Mouse (Mus musculus): ENCODE measurements around the gene Zfp523. TPM values are rescaled to one million over a fixed set of nuclear protein-coding genes. Genes with fewer than 3 reads are reported as not detected.
A peak's percentile ranks its signal among the peaks of the same experiment; 100 is the strongest.
"Not testable (repeated sequence)": the region's sequence is repeated elsewhere in the genome, so short reads cannot be mapped to it uniquely, and the experiment has no call there.

The Zfp523 gene
- total RNA-seq, 2 experiments from 2014 or later: 95.1 to 102 TPM

DNA sequence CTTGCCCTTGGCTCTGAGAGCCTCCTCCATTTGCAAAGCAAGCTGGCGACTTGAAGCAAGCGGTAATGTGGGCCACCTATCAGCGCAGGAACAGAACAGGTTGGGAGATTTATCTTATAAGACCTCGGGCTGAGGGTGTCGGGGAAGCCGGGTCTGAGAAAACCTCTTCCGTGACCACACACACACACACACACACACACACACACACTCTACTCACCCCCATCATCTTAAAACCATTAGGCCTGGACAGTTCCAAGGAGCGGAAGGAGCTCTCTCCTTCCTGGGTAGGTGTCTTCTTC, 31.3 kb downstream of the Zfp523 start:
- no peak for DNase-seq (ENCODE audit: low spot score in 2 of 2)

GRCm38 (mm10) chr17:28209457-28210110, 32.7 kb downstream of the Zfp523 start:
- DNase-seq (ENCODE audit: low spot score in 2 of 2): no peak

- no peak for DNase-seq (ENCODE audit: low spot score in 2 of 2)
Measured at GRCm38 (mm10) chr17:28211921-28212341, 35.0 kb downstream of the Zfp523 start.

- no peak for DNase-seq (ENCODE audit: low spot score in 2 of 2)
Measured at GRCm38 (mm10) chr17:28212391-28212790, 35.5 kb downstream of the Zfp523 start.

- DNase-seq (ENCODE audit: low spot score in 2 of 2): no peak
Measured at GRCm38 (mm10) chr17:28213236-28213635, 36.3 kb downstream of the Zfp523 start.

DNA sequence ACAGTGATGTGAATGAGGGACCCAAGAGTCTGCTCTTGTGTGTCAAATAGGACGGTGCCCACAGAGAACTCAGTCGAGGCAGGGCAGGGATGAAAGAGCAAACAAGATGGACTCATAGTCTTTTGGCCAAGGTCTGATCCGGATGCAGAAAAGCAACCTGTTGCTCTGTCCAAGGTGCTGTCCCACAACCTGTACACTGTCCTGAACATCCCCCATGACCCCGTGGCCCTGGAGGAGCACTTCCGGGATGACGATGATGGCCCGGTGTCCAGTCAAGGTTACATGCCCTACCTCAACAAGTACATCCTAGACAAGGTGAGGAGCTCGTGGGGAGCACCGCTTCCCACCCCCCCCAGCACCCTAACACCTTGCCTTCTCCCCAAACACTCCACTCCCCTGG, 39.9 kb downstream of the Zfp523 start:
- DNase-seq (ENCODE audit: low spot score in 2 of 2): no peak

- DNase-seq (ENCODE audit: low spot score in 2 of 2): no peak
Measured at GRCm38 (mm10) chr17:28217721-28218649, 41.1 kb downstream of the Zfp523 start.

GRCm38 (mm10) chr17:28222463-28222862, 45.5 kb downstream of the Zfp523 start:
- not testable (repeated sequence) for DNase-seq (ENCODE audit: low spot score in 2 of 2)

DNA sequence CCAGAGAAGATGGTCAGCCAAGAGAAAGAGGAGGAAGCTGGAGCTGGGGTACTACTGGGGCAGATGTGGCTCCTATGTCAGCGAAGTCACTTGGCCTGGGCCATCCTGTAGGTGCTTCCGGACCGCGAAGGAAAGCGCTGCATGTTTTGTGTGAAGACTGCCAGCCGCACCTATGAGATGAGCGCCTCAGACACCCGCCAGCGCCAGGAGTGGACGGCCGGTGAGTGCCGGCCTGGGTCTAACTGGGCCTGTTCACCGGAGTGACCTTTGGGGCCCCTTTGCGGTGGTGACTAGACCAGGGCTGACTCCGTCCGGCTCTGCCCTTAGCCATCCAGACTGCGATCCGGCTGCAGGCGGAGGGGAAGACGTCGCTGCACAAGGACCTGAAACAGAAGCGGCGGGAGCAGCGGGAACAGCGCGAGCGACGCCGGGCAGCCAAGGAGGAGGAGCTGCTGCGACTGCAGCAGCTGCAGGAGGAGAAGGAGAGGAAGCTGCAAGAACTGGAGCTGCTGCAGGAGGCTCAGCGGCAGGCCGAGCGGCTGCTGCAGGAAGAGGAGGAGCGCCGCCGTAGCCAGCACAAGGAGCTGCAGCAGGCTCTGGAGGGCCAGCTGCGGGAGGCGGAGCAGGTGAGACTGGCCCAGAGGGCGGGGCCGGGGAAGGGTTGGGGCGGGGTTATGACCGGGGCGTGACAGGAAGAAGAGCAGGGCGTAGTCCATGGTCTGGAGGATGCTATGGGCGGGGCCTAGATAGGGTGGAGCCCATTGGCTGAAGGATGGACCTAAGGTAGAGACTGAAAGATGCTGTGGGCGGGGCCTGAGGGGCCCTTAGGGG, 46.8 kb downstream of the Zfp523 start:
- peak; percentile 70 to 80 for DNase-seq (ENCODE audit: low spot score in 2 of 2)

DNA sequence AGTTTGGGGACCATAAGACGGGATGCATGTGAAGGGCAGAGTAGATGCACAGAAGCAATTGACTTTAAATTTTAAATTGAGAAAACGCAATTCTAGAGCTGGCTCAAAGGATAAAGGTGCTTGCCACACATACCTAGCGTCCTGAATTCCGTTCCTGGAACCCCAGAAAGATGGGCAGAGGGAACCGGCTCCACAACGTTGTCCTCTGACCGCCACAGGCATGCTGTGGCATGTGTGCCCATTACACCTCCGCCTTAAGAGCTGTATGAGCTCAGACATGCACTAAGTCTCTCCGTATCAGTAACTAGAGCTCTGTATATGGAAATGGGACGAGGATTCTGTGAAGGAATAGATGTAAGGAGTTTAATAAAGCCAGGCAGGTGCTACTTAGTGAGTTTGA, 47.7 kb downstream of the Zfp523 start:
- no peak for DNase-seq (ENCODE audit: low spot score in 2 of 2)

- DNase-seq (ENCODE audit: low spot score in 2 of 2): peak; percentile 87 to 93
Measured at GRCm38 (mm10) chr17:28226014-28226413, 49.1 kb downstream of the Zfp523 start.

DNA sequence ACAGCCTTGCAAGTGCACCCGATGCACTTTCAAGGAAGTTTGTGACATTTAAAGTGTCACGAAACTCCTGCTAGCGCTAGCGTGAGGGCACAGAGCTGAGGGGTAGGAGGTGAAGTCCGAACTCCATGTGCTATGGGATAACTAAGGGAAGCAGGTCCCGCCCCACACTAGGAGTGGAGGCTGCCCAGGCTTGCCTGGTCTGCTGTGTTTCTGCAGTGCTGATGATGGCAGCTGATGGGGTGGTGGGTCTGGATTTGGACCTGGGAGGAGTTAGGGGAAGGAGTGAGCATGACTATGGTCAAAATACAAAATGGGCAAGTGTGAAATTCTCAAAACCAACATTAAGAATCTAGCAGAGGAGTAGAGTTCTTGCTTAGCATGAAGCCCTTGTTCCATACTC, 53.6 kb downstream of the Zfp523 start:
- DNase-seq (ENCODE audit: low spot score in 2 of 2): no peak

DNA sequence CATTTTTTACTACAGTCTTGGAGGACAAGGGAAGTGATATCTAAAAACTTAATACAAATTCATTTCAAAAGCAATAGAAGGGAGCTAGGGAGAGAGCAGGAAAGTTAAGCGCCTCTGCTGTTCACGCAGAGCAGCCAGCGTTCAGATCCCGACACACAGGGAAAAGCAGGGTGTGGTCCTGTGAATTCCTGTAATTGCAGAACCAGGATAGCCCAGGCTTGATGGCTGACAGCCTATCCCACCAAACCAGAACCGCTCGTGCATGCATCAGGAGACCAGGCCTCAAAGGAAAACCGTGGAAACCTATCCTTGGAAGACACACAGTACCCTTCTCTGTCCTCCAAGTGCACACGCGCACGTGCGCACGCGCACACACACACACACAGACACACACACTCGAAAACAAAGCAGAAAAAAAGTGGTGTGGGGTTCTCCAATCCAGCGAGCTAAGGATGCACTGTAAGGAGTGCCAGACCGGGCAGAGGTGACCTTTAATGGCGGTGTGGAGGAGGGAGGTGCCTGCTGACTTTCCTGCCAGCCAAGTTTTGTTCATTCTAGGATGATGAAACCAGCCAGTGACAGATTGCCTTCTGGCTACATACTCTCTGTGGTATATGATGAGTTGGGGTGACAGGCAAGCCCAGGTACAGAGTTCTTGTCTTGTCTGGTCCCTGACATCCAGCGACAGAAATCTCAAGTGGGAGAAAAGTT, 54.3 kb downstream of the Zfp523 start:
- DNase-seq (ENCODE audit: low spot score in 2 of 2): no peak

DNA sequence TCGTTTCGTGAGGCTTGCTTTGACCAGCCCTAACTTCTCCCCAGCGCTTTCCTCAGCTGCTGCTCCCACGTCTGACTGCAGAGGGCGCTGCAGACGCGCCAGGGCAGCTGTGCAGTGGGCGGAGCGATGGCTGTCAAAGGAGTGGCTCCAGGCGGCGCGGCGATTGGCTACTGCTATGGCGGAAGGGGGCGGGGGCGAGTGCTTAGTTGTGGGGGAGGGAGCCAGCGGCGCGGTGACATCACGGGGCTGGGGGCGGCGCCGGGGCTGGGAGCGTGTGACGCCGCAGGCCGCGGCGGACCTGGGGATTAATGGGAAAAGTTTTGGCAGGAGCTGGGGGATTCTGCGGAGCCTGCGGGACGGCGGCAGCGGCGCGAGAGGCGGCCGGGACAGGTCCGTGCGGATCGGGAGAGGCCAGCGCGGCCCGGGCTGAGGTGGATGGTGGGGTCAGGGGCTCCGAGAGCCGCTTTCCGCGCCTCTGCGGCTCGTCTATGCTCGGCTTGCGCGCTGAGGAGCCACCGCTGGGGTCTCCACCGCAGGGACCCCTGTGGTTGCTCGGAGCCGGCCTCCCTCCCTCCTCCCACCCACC, 55.6 kb downstream of the Zfp523 start, which contains the start of gene Ppard:
Gene Ppard, plus strand, starts transcription at position 226 of the 586 bp plus-strand sequence.
- peak; percentile 94 to 97 for DNase-seq (ENCODE audit: low spot score in 2 of 2)

DNA sequence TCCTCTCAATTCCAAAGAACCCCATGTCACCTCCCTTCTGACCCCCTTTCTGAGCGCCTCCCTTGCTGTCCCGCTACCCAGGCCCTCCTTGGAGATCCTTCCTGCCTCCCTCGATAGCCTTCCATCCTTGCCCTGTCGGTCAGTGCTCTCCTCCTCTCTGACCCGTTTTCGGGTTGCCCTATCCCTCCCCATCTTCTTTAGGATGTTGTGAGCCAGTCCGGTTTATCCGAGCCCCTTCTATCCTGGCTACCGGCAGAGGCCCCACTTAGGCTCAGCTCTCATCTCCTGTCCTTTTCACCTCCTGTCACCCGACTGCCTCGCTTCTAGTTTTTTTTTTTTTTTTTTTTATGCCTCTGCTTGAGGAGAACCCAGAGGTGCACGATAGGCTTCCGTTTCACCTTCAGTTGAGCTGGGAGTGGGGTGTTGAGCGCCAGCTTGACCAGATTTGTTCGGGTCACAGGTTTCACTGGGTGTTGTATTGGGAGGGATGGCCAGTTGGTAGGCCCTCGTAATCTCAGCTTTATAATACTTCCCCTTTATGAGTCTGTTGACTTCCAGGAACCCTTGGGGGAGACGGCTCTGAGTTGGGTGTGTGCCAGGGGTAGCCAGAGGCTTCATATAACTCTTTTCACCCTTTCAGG, 56.3 kb downstream of the Zfp523 start:
- DNase-seq (ENCODE audit: low spot score in 2 of 2): no peak

- no peak for DNase-seq (ENCODE audit: low spot score in 2 of 2)
Measured at GRCm38 (mm10) chr17:28234641-28235040, 57.7 kb downstream of the Zfp523 start.

DNA sequence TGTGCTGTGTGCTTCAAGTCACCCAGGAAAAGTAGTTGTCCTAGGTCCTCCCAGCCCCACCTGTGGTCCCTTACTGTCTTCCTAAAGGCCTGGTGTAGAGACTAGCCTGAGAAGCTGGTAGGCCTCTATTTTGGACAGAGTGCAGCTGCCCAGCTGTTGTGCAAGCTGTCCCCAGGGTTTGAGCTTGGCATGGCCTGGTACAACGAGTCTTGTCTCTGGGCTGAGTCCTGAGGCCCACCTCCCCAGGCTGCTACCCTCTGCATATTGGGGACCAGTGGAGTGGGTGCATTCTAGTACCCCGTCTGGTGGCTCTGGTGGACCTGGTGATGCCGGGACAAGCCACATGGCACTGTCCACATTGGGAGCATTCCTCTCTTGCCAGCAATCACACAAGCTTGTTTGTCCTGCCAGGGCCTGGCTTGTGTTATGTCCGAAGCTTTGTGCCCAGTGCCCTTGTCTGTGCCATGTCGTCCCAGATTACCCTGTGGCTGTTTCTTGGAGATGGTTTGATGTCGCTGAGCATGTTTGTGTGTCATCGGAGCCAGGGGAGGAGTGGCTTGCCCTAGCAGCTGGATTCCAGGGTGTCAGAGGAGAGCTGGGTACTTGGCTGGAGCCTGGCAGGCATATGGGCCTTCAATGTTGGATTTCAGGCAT, 59.2 kb downstream of the Zfp523 start:
- peak; percentile 36 to 49 for DNase-seq (ENCODE audit: low spot score in 2 of 2)

- DNase-seq (ENCODE audit: low spot score in 2 of 2): no peak
Measured at GRCm38 (mm10) chr17:28236636-28237015, 59.7 kb downstream of the Zfp523 start.

- no peak for DNase-seq (ENCODE audit: low spot score in 2 of 2)
Measured at GRCm38 (mm10) chr17:28237362-28237761, 60.4 kb downstream of the Zfp523 start.

- no peak for DNase-seq (ENCODE audit: low spot score in 2 of 2)
Measured at GRCm38 (mm10) chr17:28237874-28238273, 60.9 kb downstream of the Zfp523 start.
